Mouse (Mus musculus): ENCODE measurements around the gene Ptcd2.

The Ptcd2 gene

GRCm38 (mm10) chr13:99344599-99345575 is at the start of gene Ptcd2, which contains the start of gene Mrps27:
TSS of gene Ptcd2 (minus strand) at chr13:99344705.
TSS of gene Mrps27 (plus strand) at chr13:99344786.
- DNase-seq: peak; percentile 97

DNA sequence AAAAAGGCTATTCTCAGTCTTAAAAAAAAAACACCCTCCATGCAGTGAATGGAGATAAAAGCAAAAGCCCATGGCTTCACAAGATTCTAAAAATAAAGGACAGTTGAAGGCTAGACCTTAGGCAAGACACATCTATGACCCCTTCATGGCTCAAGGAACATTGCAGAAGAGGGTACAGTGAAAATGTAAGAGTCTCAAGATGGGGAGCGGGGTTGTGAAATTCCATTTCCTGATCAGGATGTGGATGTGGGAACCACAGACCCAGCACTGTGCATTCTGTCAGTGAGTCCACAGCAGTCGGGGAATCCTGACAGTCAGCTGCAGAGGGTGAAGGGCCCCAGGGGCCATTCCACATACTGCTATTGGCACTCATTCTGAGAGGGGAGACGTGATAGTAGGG is 48.6 kb upstream of the Ptcd2 start:
- DNase-seq: no peak

DNA sequence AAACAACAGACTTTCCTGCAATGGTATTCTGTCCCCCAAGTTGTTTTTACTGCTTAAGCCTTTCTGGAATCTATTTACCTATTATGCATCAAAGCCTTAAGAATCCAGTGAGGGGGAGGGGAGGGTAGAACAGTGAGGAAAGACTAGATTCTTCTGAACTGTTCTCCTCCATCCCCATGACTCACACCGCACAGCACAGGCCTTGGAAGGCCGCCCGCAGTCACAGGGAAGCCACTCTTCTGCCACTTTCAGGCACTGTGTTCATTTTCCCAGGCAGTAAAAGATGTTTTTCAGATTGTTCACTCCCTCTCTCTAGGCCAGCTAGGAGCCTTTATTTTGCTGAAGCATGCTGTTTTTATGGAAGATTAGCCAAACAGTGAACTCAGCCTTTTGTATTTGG is 46.9 kb upstream of the Ptcd2 start:
- DNase-seq: no peak

DNA sequence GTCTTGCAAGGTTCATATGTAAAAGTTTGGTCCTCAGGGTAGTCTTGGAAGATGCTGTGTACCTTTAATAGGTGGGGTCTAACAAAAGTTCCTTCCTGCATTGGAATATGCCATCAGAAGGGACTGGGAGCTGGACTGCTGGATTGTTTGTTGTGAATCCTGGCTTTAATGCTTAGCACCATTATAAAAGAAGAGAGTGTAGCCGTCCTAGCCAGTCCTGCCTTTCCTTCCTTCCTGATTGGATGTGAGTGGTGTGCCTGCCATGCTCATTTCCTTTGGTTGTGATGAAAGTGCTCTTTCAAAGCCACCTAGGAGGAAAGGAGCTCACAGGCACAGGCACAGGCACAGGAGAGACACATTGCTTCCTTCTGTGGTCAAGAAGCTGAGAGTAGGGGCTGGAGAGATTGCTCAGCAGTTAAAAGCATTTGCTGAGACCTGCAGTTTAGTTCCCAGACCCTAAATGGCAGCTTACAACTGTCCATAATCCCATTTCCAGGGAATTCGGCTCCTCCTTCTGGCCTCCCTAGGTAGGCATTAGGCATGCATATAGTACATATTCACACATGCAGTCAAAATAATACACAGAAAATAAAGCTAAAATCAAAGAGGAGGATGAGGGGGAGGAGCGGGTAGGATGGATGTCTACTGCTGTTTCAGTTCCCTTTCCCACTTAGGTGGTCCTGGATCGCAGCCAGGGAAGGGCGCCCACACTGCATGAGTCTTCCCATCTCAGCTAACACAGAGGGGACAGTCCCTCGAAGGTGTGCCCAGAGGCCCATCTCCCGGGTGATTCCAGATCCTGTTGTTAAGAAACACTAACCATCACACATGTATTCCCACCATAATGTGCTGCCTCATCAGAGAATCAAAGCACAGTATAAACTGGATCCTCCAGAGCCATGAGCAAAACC is 43.7 kb upstream of the Ptcd2 start:
- no peak for DNase-seq

- DNase-seq: no peak
Observed at GRCm38 (mm10) chr13:99386341-99386740, 41.8 kb upstream of the Ptcd2 start.

- no peak for DNase-seq
Observed at GRCm38 (mm10) chr13:99385911-99386310, 41.4 kb upstream of the Ptcd2 start.

GRCm38 (mm10) chr13:99384555-99385203 is 40.2 kb upstream of the Ptcd2 start:
- DNase-seq: no peak

DNA sequence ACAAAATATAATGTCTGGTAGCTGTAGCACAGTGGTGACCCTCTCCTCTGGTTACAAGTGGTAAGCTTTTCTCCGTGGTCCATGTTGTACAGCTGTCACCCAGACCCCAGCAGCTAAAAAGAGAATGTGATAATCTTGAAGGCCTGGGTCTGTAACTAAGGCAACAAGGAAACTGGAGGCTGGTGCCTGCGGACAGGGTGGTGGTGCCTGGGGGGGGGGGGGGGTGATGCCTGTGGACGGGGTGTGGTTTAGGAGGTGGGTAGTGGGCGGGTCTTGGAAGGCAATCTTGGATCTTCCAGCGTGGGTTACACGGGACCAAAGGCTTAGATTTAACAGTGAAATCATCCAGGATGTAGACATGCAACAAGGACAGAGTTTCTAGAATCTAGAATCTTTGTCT is 37.9 kb upstream of the Ptcd2 start:
- no peak for DNase-seq

DNA sequence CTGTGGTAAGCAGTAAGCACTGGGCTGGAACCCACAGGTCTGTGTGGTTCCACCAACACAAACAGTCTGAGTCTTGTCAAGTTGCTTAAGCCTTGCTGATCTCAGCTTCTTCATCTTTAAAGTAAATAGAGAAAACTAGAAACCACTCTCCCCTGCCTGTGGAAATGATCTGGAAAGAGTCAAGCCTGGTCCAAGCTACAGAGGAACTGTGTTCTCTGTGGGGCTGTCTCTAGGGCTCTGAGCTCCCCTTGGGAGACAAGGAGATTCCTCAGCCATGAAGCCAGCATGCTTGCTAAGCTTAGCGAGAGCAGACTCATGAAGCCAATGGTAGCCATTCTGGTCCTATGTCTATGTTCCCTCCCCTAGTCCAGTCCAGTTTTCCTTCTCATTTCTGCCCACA is 33.7 kb upstream of the Ptcd2 start:
- no peak for DNase-seq

DNA sequence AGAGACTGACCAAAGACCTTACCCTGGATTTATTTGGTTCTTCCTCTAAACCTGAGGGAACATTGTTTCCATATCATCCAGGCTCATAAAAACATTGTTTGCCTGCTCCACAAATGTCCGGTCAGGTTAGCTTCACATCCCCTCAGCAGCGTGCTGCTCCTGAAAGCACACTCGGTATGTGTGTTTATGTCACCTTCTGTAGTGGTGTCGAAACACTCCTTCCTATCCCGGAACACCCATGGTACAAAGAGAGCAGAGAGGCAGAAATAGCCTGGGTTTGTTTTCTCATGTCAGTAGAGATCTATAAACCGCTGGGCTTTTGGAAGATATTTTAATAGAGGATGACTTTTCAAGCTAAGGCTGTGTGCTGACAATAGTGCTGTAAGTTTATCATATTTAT is 32.5 kb upstream of the Ptcd2 start:
- DNase-seq: no peak

GRCm38 (mm10) chr13:99375550-99375949 is 31.0 kb upstream of the Ptcd2 start:
- peak; percentile 89 for DNase-seq

- peak; percentile 45 for DNase-seq
Observed at GRCm38 (mm10) chr13:99374191-99374590, 29.7 kb upstream of the Ptcd2 start.

DNA sequence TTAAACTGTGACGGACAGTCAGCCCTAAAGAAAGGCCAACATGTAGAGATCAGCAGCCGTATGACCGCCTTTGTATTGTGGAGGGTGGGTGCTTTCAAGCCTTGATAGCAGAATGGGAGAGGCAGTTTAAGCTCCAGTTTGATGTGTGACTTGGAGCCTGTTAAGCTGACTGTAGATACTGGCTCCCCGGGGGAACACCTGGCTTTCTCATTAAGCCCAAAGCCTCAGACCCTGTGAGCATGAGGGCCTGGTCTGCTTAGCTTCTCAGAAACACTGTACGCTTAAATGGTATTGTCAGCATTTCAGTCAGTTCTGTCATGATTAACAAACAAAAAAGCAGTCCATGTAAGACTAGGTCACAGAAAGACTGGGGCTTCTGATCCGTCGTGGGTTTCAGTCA is 29.2 kb upstream of the Ptcd2 start:
- no peak for DNase-seq

DNA sequence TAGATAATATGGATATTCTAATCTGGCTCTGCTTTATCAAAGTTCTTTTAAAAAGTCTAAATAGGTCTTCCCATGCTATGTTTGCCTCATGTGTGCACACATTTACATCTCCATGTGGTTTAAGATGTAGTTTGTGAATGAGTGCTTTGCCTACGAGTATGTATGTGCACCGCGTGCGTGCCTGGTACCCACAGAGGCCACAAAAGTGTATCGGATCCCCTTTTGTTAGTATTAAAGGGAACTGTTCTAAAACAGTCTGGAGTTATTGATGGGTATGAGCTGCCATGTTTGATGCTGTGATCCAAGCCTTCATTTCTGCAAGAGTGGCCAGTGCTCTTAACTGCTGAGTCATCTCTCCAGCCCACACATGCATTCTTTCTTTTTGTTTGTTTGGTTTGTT is 26.8 kb upstream of the Ptcd2 start:
- DNase-seq: no peak

DNA sequence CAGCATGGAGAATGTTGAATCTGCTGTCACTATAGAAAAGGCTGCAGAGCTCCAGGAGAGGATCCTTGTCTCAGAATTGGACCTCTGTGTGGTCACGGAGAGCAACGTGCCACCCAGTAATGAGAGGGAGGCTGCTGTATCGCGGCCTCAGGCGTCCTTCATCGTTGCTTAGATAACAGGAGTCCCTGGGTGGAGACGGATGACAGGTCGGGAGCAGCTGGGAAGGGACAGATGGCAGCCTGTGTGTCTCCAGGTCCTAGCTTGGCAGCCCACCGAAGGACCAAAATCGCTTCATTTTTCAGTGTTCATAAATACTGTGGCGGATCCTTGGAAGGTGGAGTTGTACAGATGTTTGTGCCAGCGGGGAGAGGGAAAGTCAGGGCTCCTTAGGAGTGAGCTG is 24.6 kb upstream of the Ptcd2 start:
- no peak for DNase-seq

- no peak for DNase-seq
Observed at GRCm38 (mm10) chr13:99367554-99368174, 23.2 kb upstream of the Ptcd2 start.

- DNase-seq: no peak
Observed at GRCm38 (mm10) chr13:99366422-99367175, 22.1 kb upstream of the Ptcd2 start.

- no peak for DNase-seq
Observed at GRCm38 (mm10) chr13:99363866-99364265, 19.4 kb upstream of the Ptcd2 start.

DNA sequence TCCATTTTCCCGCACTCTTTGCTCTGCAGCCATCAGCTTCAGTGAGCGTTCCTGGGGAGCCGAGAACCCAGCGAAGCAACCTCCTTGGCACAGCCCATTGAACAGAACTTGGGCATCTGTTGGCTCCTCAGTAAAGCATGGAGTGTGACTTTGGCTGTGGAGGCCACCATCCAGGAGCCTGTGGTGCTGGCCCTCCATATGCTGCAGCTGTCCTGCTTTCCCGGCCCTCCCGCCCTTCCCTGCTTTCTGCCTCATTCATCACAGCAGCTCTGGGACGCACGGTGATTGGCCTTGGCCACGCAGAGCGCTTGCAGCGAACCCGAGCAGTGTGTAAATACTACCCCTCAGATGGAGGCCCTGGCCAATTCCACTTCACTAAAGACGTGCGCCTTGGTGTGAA is 14.4 kb upstream of the Ptcd2 start:
- no peak for DNase-seq

DNA sequence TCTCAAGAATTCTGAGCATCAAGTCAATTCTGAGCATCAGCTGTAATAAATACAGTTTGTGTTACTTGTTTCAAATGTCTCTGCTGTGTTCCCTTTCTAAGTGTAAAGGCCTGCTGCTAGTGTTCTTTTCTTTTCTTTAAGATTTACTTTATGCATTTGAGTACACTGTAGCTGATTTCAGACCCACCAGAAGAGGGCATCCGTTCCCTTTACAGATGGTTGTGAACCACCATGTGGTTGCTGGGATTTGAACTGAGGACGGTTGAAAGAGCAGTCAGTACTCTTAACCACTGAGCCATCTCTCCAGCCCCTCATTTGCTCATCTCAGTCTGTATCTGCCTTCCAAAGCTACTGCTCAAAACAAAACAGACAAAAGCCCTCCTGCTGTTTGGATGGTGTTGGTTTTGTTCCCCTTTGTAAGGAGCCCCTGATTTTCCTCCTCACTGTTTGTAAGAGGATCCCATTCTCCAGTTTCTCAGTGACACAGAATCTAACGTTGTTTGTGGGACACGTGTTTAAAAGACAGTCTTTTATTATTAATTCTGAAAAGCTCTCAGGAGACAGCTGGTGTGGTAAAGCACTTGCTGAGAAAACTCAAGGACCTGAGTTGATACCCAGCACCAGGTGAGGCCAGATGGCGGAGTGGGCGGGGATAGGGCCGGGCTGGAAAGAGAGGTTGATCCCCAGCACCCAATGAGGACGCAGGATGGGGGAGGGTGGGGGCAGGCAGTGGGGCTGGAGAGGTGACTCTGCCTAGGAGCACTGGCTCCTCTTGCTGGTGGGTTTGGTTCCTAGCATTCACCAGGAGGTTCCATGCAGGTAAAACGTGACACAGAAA is 12.1 kb upstream of the Ptcd2 start:
- peak; percentile 48 for DNase-seq

DNA sequence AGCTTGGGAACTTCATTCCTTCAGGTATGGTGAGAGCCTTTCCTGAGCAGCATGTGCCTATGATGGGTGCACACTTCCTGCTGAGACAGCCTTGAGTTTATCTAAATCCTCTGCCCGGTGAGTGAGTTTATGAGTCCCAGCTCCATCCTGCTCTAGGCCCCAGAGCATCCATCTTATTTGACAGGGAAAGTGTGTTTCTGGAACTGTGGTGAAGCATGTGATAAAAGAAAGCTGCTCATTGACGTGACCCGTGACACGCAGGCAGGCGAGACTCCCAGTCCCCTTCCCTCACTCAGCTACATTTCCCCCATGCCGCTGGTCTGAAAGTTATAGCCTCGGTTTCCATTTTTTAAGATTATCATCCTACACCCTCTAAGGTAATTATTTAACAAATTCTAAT is 11.4 kb upstream of the Ptcd2 start:
- DNase-seq: no peak

All from embryo, embryonic 11 days (tissue).